Mouse (Mus musculus): ENCODE measurements around the gene Kazn. TPM values are rescaled to one million over a fixed set of nuclear protein-coding genes. Genes with fewer than 3 reads are reported as not detected.

Kazn gene
- polyA plus RNA-seq, 1 experiment, result 3.7 TPM

GRCm38 (mm10) chr4:142238486-142239239 is 538 bp downstream of the Kazn start:
- TF ChIP-seq POLR2A (IDR thresholded peaks at IDR 0.05; ENCODE audit: borderline replicate concordance, control insufficient read depth, low read depth, low read length), result no peak
- no peak for TF ChIP-seq CTCF (IDR thresholded peaks at IDR 0.05; ENCODE audit: control insufficient read depth, insufficient read depth, low read length)
- Histone ChIP-seq H3K4me1 (ENCODE audit: control insufficient read depth, insufficient read depth, low read length) (no peaks in the 10 kb centered on the region), H3K27ac (ENCODE audit: control insufficient read depth, insufficient read depth, low read depth, low read length, poor library complexity) (no peak overlapping the region; the same call in 1 of the 2 replicates), H3K4me3 (replicated peaks; ENCODE audit: control insufficient read depth, low read depth, low read length) (no peak overlapping the region)
- 1% methylated on average over 69 of the region's 69 CpGs for WGBS

- no peak overlapping the region for H3K4me3 ChIP-seq (replicated peaks; ENCODE audit: control insufficient read depth, low read depth, low read length)
- no peaks in the 10 kb centered on the region for H3K4me1 ChIP-seq (ENCODE audit: control insufficient read depth, insufficient read depth, low read length)
- 21% methylated on average over 14 of the region's 14 CpGs for WGBS
- TF ChIP-seq CTCF (IDR thresholded peaks at IDR 0.05; ENCODE audit: control insufficient read depth, insufficient read depth, low read length) (no peak), POLR2A (IDR thresholded peaks at IDR 0.05; ENCODE audit: borderline replicate concordance, control insufficient read depth, low read depth, low read length) (no peak)
- no peak overlapping the region for H3K27ac ChIP-seq (ENCODE audit: control insufficient read depth, insufficient read depth, low read depth, low read length, poor library complexity)
These were observed 1.2 kb downstream of the Kazn start for GRCm38 (mm10) chr4:142238041-142238440.

GRCm38 (mm10) chr4:142236681-142237080 is 2.5 kb downstream of the Kazn start:
- 85% methylated on average over 4 of the region's 4 CpGs for WGBS
- TF ChIP-seq CTCF (IDR thresholded peaks at IDR 0.05; ENCODE audit: control insufficient read depth, insufficient read depth, low read length), result no peak
- TF ChIP-seq POLR2A (IDR thresholded peaks at IDR 0.05; ENCODE audit: borderline replicate concordance, control insufficient read depth, low read depth, low read length), result no peak
- no peaks in the 10 kb centered on the region for H3K4me1 ChIP-seq (ENCODE audit: control insufficient read depth, insufficient read depth, low read length)
- H3K27ac ChIP-seq (ENCODE audit: control insufficient read depth, insufficient read depth, low read depth, low read length, poor library complexity), result no peak overlapping the region
- no peak overlapping the region for H3K4me3 ChIP-seq (replicated peaks; ENCODE audit: control insufficient read depth, low read depth, low read length)

- Histone ChIP-seq H3K27ac (ENCODE audit: control insufficient read depth, insufficient read depth, low read depth, low read length, poor library complexity) (no peak overlapping the region), H3K4me3 (replicated peaks; ENCODE audit: control insufficient read depth, low read depth, low read length) (no peak overlapping the region), H3K4me1 (ENCODE audit: control insufficient read depth, insufficient read depth, low read length) (no peaks in the 10 kb centered on the region)
- 83% methylated on average over 11 of the region's 11 CpGs for WGBS
- TF ChIP-seq CTCF (IDR thresholded peaks at IDR 0.05; ENCODE audit: control insufficient read depth, insufficient read depth, low read length), result no peak
- TF ChIP-seq POLR2A (IDR thresholded peaks at IDR 0.05; ENCODE audit: borderline replicate concordance, control insufficient read depth, low read depth, low read length), result no peak
These were observed 3.8 kb downstream of the Kazn start for GRCm38 (mm10) chr4:142235426-142235825.

GRCm38 (mm10) chr4:142234828-142235227 is 4.4 kb downstream of the Kazn start:
- Histone ChIP-seq H3K27ac (ENCODE audit: control insufficient read depth, insufficient read depth, low read depth, low read length, poor library complexity) (no peak overlapping the region), H3K4me3 (replicated peaks; ENCODE audit: control insufficient read depth, low read depth, low read length) (no peak overlapping the region), H3K4me1 (ENCODE audit: control insufficient read depth, insufficient read depth, low read length) (no peaks in the 10 kb centered on the region)
- 91% methylated on average over 9 of the region's 9 CpGs for WGBS
- TF ChIP-seq POLR2A (IDR thresholded peaks at IDR 0.05; ENCODE audit: borderline replicate concordance, control insufficient read depth, low read depth, low read length) (no peak), CTCF (IDR thresholded peaks at IDR 0.05; ENCODE audit: control insufficient read depth, insufficient read depth, low read length) (no peak)

GRCm38 (mm10) chr4:142228821-142229575 is 10.2 kb downstream of the Kazn start:
- no peaks in the 10 kb centered on the region for H3K4me1 ChIP-seq (ENCODE audit: control insufficient read depth, insufficient read depth, low read length)
- WGBS, result 67% methylated on average over 13 of the region's 13 CpGs
- H3K4me3 ChIP-seq (replicated peaks; ENCODE audit: control insufficient read depth, low read depth, low read length), result no peak overlapping the region
- no peak for TF ChIP-seq POLR2A (IDR thresholded peaks at IDR 0.05; ENCODE audit: borderline replicate concordance, control insufficient read depth, low read depth, low read length)
- H3K27ac ChIP-seq (ENCODE audit: control insufficient read depth, insufficient read depth, low read depth, low read length, poor library complexity), result no peak overlapping the region

GRCm38 (mm10) chr4:142223898-142224645 is 15.1 kb downstream of the Kazn start:
- no peak overlapping the region for H3K27ac ChIP-seq (ENCODE audit: control insufficient read depth, insufficient read depth, low read depth, low read length, poor library complexity)
- TF ChIP-seq CTCF (IDR thresholded peaks at IDR 0.05; ENCODE audit: control insufficient read depth, insufficient read depth, low read length) (no peak), POLR2A (IDR thresholded peaks at IDR 0.05; ENCODE audit: borderline replicate concordance, control insufficient read depth, low read depth, low read length) (no peak)
- WGBS, result 73% methylated on average over 9 of the region's 9 CpGs
- H3K4me1 ChIP-seq (ENCODE audit: control insufficient read depth, insufficient read depth, low read length), result no peaks in the 10 kb centered on the region
- no peak overlapping the region for H3K4me3 ChIP-seq (replicated peaks; ENCODE audit: control insufficient read depth, low read depth, low read length)

GRCm38 (mm10) chr4:142222385-142222784 is 16.8 kb downstream of the Kazn start:
- TF ChIP-seq POLR2A (IDR thresholded peaks at IDR 0.05; ENCODE audit: borderline replicate concordance, control insufficient read depth, low read depth, low read length) (no peak), CTCF (IDR thresholded peaks at IDR 0.05; ENCODE audit: control insufficient read depth, insufficient read depth, low read length) (no peak)
- H3K4me3 ChIP-seq (replicated peaks; ENCODE audit: control insufficient read depth, low read depth, low read length), result no peak overlapping the region
- H3K4me1 ChIP-seq (ENCODE audit: control insufficient read depth, insufficient read depth, low read length), result no peaks in the 10 kb centered on the region
- no peak overlapping the region for H3K27ac ChIP-seq (ENCODE audit: control insufficient read depth, insufficient read depth, low read depth, low read length, poor library complexity)
- whole genome bisulfite sequencing, result 96% methylated on average over 1 of the region's 1 CpGs
